Mouse (Mus musculus): ENCODE measurements around the gene Cul7.

The Cul7 gene

GRCm38 (mm10) chr17:46628791-46629684 lies 21.1 kb upstream of the Cul7 start, which contains the start of gene Ptk7:
Gene Ptk7, minus strand, starts transcription at chr17:46629504.
- DNase-seq: peak; percentile 97

GRCm38 (mm10) chr17:46629685-46630441 lies 20.3 kb upstream of the Cul7 start:
- peak; percentile 88 to 93 for DNase-seq

GRCm38 (mm10) chr17:46636831-46637523 lies 13.2 kb upstream of the Cul7 start:
- peak; percentile 65 to 79 for DNase-seq

GRCm38 (mm10) chr17:46639929-46640328 lies 10.2 kb upstream of the Cul7 start:
- no peak for DNase-seq

- DNase-seq: no peak
Observed at GRCm38 (mm10) chr17:46642060-46642459, 8.1 kb upstream of the Cul7 start.

GRCm38 (mm10) chr17:46644152-46644805 lies 5.9 kb upstream of the Cul7 start:
- DNase-seq: no peak

- peak; percentile 71 to 83 for DNase-seq
Observed at GRCm38 (mm10) chr17:46644916-46645475, 5.1 kb upstream of the Cul7 start.

GRCm38 (mm10) chr17:46645561-46646321 lies 4.4 kb upstream of the Cul7 start, which contains the start of the genes Klc4 and Mrpl2:
Gene Klc4, minus strand, starts transcription at chr17:46646022.
Gene Mrpl2, plus strand, starts transcription at chr17:46646229.
- DNase-seq: peak; percentile 99 to 100

GRCm38 (mm10) chr17:46646322-46646662 lies 3.8 kb upstream of the Cul7 start:
- DNase-seq: no peak

GRCm38 (mm10) chr17:46647279-46647678 lies 2.9 kb upstream of the Cul7 start:
- no peak for DNase-seq

- DNase-seq: no peak
Observed at GRCm38 (mm10) chr17:46648436-46648835, 1.7 kb upstream of the Cul7 start.

GRCm38 (mm10) chr17:46649811-46650210 lies 326 bp upstream of the Cul7 start:
- peak; percentile 45 to 62 for DNase-seq

- DNase-seq: peak in 1 of 2 experiments; percentile 31
Observed at GRCm38 (mm10) chr17:46651292-46651691, 1.2 kb downstream of the Cul7 start.

GRCm38 (mm10) chr17:46651755-46652547 lies 1.8 kb downstream of the Cul7 start:
- peak in 1 of 2 experiments; percentile 52 for DNase-seq

- DNase-seq: no peak
Observed at GRCm38 (mm10) chr17:46656054-46656453, 5.9 kb downstream of the Cul7 start.

GRCm38 (mm10) chr17:46661351-46661750 lies 11.2 kb downstream of the Cul7 start:
- no peak for DNase-seq

GRCm38 (mm10) chr17:46661981-46662380 lies 11.8 kb downstream of the Cul7 start:
- no peak for DNase-seq

GRCm38 (mm10) chr17:46662730-46663129 lies 12.6 kb downstream of the Cul7 start:
- peak; percentile 56 to 59 for DNase-seq

GRCm38 (mm10) chr17:46667712-46668111 lies 17.6 kb downstream of the Cul7 start:
- peak in 1 of 2 experiments; percentile 43 for DNase-seq

GRCm38 (mm10) chr17:46669911-46670310 lies 19.8 kb downstream of the Cul7 start:
- no peak for DNase-seq

All from kidney, postnatal 4 days (tissue).